Mouse (Mus musculus) midbrain, embryonic 16.5 days (tissue): ENCODE results near the gene Chmp3. TPM values are rescaled to one million over a fixed set of nuclear protein-coding genes. Genes with fewer than 3 reads are reported as not detected.

ENCODE experiments used
- ATAC-seq: fragments of 200-750 bp; cut with Nextera tagmentation; 2 replicates; pipeline ENCODE4 v1.8.0; 2017; ENCODE audit warnings: moderate TSS enrichment
- H3K27ac ChIP-seq: fragments of 300-500 bp; sonication (generic); 2 replicates; pipeline ENCODE4 v1.5.1; 2014; ENCODE audit warnings: mild to moderate bottlenecking, low read length, mixed read lengths
- H3K27me3 ChIP-seq: fragments of 300-500 bp; sonication (generic); 2 replicates; pipeline ENCODE4 v1.6.1; 2014; ENCODE audit warnings: low read depth, low read length, mixed read lengths; ENCODE audit not compliant: control insufficient read depth, insufficient read depth
- H3K36me3 ChIP-seq: fragments of 300-500 bp; sonication (generic); 2 replicates; pipeline ENCODE4 v1.6.1; 2014; ENCODE audit warnings: mild to moderate bottlenecking, low read length, moderate library complexity, mixed read lengths; ENCODE audit not compliant: control insufficient read depth, insufficient read depth
- H3K4me1 ChIP-seq: fragments of 300-500 bp; sonication (generic); 2 replicates; pipeline ENCODE4 v1.6.1; 2014; ENCODE audit warnings: mild to moderate bottlenecking, low read length, mixed read lengths; ENCODE audit not compliant: control insufficient read depth, insufficient read depth
- H3K4me2 ChIP-seq: fragments of 300-500 bp; sonication (generic); 2 replicates; pipeline ENCODE4 v1.6.1; 2014; ENCODE audit warnings: mild to moderate bottlenecking, low read length, mixed read lengths
- H3K4me3 ChIP-seq: fragments of 300-500 bp; sonication (generic); 2 replicates; pipeline ENCODE4 v1.5.1; 2014; ENCODE audit warnings: low read depth, mild to moderate bottlenecking, low read length, moderate library complexity, mixed read lengths
- H3K9ac ChIP-seq: fragments of 300-500 bp; sonication (generic); 2 replicates; pipeline ENCODE4 v1.6.1; 2014; ENCODE audit warnings: low read depth, low read length, mixed read lengths
- H3K9me3 ChIP-seq: fragments of 300-500 bp; sonication (generic); replicated peaks from 2 replicates; pipeline ENCODE4 v1.6.1; 2014; ENCODE audit warnings: mild to moderate bottlenecking, low read length, mixed read lengths; ENCODE audit not compliant: control insufficient read depth, poor library complexity, severe bottlenecking
- WGBS: fragments of 180-500 bp; shearing (Covaris S2); extraction: QIAGEN DNeasy Blood & Tissue Kit; methylation state at CpG from one replicate; pipeline ENCODE4 v1.1.7; 2014; 5-methylcytosine and 5-hydroxymethylcytosine counted together
- polyA plus RNA-seq: library from polyadenylated mRNA; unstranded; fragments of >200 nt; fragmentation: Nextera tagmentation; extraction: Ambion mirVana; gene quantifications from 2 replicates; pipeline ENCODE4 v1.2.1, GENCODE M21; 2015

Chmp3 gene
- polyA plus RNA-seq, 1 experiment from 2014 or later = 57.9 TPM

DNA sequence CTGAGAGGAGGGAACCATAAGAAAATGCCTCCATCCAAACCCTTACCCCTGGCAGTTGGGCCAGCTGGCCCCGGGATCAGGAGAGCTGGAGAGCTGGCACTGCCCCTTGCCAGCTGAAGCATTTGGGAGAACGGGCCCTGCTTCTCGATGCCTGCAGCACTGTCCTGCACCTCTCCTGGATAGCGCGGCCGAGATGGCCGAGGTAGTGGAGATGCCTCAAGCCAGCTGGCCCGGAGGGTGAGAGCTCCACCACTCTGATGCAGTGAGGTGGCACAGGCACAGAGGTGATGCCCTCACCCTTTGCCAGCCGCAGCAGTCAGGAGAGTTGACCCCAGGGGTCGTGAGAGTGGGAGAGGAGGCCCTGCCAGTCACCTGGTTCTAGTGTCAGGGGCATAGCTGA is 16.5 kb upstream of the Chmp3 start:
- 90% methylated on average over 10 of the region's 10 CpGs for WGBS
- H3K36me3 ChIP-seq = no peaks in the 10 kb centered on the region
- no peak overlapping the region for H3K27ac ChIP-seq
- no peak for ATAC-seq
- H3K4me1 ChIP-seq = no peaks in the 10 kb centered on the region
- H3K9me3 ChIP-seq = no peaks in the 10 kb centered on the region; the same call in 1 of the 2 replicates
- H3K4me2 ChIP-seq = no peak overlapping the region
- no peaks in the 10 kb centered on the region for H3K27me3 ChIP-seq
- no peak overlapping the region for H3K9ac ChIP-seq
- no peak overlapping the region for H3K4me3 ChIP-seq

DNA sequence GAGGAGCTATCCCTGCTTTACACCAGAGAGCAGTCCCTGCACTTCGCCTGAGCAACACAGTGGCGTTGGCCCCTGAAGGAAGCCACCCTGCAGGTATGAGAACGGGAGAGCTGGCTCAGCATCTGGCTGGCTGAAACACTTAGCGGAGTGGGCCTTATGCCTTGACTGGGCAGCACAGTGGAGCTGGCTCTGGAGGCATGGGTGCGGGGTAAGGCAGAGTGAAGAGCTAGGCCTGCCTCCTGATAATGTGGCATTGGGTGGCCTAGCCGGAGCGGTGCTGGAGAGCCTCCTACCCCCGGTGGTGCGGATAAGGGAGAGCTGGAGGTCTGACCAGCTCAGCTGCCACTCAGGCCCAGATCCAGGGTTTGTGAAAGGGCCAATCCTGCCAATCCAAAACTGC is 15.8 kb upstream of the Chmp3 start:
- Histone ChIP-seq H3K27ac (no peak overlapping the region), H3K4me3 (no peak overlapping the region), H3K4me2 (no peak overlapping the region), H3K9ac (no peak overlapping the region), H3K27me3 (no peaks in the 10 kb centered on the region), H3K4me1 (no peaks in the 10 kb centered on the region), H3K36me3 (no peaks in the 10 kb centered on the region), H3K9me3 (no peaks in the 10 kb centered on the region; the same call in 1 of the 2 replicates)
- 90% methylated on average over 9 of the region's 9 CpGs for WGBS
- ATAC-seq = no peak

DNA sequence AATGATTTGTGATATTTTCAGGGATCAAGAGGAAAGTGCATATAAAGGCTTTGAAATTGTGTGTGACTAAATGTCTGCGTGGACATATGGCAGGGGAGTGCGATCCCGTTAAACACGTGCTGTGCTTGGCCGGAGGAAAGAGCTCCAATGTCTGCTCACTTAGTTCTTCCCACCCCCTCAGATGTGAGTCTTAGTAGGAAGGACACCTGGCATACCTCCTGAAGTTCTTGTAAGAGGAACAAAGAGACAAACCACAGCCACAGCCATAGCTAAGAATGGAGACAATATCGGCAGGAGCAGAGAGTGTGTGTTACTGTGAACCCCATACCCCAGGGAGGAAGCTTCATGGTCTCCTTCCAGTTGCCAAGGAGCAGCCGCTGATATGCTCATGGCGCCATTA is 13.4 kb upstream of the Chmp3 start:
- WGBS = 84% methylated on average over 8 of the region's 8 CpGs
- Histone ChIP-seq H3K36me3 (no peaks in the 10 kb centered on the region), H3K4me2 (no peak overlapping the region), H3K9me3 (no peaks in the 10 kb centered on the region; the same call in 1 of the 2 replicates), H3K27me3 (no peaks in the 10 kb centered on the region), H3K4me1 (no peaks in the 10 kb centered on the region), H3K9ac (no peak overlapping the region), H3K4me3 (no peak overlapping the region), H3K27ac (no peak overlapping the region)
- no peak for ATAC-seq

DNA sequence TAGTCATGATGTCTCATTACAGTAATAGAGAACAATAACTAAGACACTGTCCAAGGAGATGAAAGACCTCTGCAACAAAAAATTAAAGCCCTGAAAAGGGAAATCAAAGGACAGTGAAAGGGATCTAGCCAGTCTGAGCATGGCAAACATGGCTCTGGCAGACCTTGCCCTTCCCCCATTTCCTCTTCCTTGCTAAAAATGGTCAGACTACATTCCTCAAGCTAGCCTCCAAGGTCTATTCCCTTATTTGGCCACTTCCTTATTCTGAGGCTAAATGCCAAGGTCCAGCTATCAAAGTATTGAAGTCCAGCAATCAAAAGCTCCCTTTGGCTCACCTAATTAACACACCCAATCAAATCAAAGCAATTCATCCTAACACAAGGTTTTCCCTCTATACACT is 6.3 kb upstream of the Chmp3 start:
- Histone ChIP-seq H3K27ac (no peak overlapping the region), H3K4me3 (no peak overlapping the region), H3K36me3 (no peaks in the 10 kb centered on the region), H3K9me3 (no peaks in the 10 kb centered on the region), H3K9ac (no peak overlapping the region), H3K4me2 (no peak overlapping the region), H3K27me3 (no peaks in the 10 kb centered on the region), H3K4me1 (no peaks in the 10 kb centered on the region)
- ATAC-seq = no peak

DNA sequence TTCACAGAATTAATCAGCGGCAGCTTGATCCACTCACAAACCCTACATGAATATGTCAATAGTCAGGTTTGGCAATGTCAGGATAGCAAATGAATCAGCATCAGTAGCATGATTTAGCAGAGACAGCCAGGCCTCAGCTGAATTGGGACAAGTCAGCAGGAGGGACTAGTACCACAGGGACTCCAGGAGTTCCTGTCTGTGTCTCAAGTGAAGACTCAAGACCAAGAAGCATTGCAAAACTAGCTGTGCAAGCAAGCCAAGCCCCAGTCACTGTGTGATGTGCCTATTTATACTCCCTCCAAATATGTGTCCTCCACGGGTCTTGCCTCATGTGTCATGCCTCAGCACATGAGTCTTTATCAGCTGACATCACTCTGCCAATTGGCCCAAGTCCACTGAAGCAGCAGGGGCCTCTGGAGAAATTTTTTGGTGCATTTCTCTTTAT is 11.9 kb downstream of the Chmp3 start:
- Histone ChIP-seq H3K9me3 (no peaks in the 10 kb centered on the region), H3K27ac (no peak overlapping the region), H3K36me3 (no peaks in the 10 kb centered on the region), H3K27me3 (no peaks in the 10 kb centered on the region), H3K4me1 (no peaks in the 10 kb centered on the region), H3K4me3 (no peak overlapping the region), H3K4me2 (no peak overlapping the region), H3K9ac (no peak overlapping the region)
- WGBS = 99% methylated on average over 2 of the region's 2 CpGs
- ATAC-seq = no peak

DNA sequence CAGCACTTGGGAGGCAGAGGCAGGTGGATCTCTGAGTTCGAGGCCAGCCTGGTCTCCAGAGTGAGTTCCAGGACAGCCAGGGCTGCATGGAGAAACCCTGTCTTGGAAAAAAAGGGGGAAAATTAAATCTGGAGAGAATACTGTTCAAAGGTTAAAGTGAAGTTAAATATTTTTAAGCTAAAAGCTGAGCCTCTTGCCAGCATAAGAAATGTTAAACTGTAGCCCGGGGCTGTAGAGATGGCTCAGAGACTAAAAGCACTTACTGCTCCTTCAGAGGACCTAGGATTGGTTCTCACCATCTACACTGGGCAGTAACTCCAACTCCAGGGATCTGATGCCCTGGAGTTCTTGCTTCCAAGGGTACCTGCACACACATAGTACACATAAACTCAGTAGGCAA is 13.2 kb downstream of the Chmp3 start:
- no peak for ATAC-seq

DNA sequence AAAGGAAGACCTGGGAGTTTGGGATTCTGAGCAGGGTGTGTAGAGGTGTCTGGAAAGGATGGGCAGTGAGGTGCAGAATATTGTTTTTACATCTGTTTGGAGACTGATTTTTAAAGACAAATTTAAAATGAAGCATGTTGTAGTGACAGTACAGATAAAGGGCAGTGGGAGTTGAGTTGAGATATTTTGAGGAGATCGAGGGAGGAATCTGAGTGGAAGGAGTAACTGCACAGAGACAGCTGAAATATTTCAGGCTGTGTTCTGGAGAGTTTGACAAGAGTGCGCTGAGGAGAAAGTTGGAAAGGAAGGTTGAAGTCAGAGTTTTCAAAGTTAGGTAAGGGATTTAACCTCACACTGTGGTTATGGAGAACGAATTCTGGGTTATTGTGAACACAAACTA is 25.0 kb downstream of the Chmp3 start:
- 91% methylated on average over 3 of the region's 3 CpGs for WGBS
- H3K27me3 ChIP-seq = no peaks in the 10 kb centered on the region
- no peak overlapping the region for H3K4me2 ChIP-seq
- H3K36me3 ChIP-seq = peaks cover 8% of the 10 kb centered on the region
- no peaks in the 10 kb centered on the region for H3K4me1 ChIP-seq
- H3K9me3 ChIP-seq = no peaks in the 10 kb centered on the region
- no peak overlapping the region for H3K27ac ChIP-seq
- H3K9ac ChIP-seq = no peak overlapping the region
- ATAC-seq = no peak
- no peak overlapping the region for H3K4me3 ChIP-seq

More for the DNA sequence above, 13.2 kb downstream of the Chmp3 start:
- H3K36me3 ChIP-seq = peaks cover 5% of the 10 kb centered on the region; the same call in 1 of the 2 replicates
- H3K4me3 ChIP-seq = no peak overlapping the region
- no peak overlapping the region for H3K9ac ChIP-seq
- H3K4me2 ChIP-seq = no peak overlapping the region
- H3K27me3 ChIP-seq = no peaks in the 10 kb centered on the region
- H3K9me3 ChIP-seq = no peaks in the 10 kb centered on the region
- H3K4me1 ChIP-seq = no peaks in the 10 kb centered on the region
- 92% methylated on average over 2 of the region's 2 CpGs for WGBS
- no peak overlapping the region for H3K27ac ChIP-seq

DNA sequence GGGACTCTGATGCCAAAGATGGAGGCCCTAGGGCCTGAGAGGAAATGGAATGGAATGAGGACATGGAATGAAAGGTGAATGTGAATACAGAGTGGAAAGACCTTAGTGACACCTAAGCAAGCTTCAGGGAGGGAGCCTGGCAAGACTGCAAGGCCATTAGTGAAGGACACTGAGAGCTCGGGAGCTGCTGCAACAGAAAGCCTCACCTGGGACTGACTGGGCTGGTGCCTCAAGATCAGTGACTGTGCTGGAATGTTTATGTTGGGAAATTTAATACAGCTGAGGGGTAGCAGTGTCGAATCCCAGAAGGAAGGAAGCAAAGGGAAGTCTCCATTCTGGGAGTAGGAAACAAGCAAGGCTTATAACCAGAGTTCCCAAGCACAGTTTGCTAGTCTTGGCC is 25.4 kb downstream of the Chmp3 start:
- Histone ChIP-seq H3K4me1 (no peaks in the 10 kb centered on the region), H3K9ac (no peak overlapping the region), H3K27me3 (no peaks in the 10 kb centered on the region), H3K36me3 (peaks cover 10% of the 10 kb centered on the region), H3K4me2 (no peak overlapping the region), H3K9me3 (no peaks in the 10 kb centered on the region), H3K27ac (no peak overlapping the region), H3K4me3 (no peak overlapping the region)
- ATAC-seq = no peak
- 88% methylated on average over 2 of the region's 2 CpGs for WGBS

DNA sequence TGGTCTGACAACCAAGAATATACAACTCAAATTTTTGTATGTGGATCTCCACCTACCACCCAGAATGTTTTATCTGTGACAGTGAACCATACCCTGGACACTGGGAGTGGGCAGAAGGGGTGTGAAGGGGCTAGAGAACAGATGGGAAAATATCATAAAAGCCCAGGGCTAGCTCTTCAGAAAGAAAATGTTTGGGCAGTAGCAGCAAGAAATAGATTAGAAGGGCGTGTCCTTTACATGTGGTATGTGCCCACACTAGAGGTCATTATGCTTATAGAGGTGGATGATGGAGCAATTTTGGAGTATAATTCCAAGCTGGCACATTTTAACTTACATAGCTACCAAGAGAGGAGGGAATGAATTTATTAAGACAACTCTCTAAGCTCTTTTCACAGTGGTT is 31.8 kb downstream of the Chmp3 start:
- 98% methylated on average over 1 of the region's 1 CpGs for whole genome bisulfite sequencing

More for the DNA sequence above, 31.8 kb downstream of the Chmp3 start:
- H3K9ac ChIP-seq = no peak overlapping the region
- H3K4me3 ChIP-seq = no peak overlapping the region
- H3K4me2 ChIP-seq = no peak overlapping the region
- no peaks in the 10 kb centered on the region for H3K9me3 ChIP-seq
- no peak for ATAC-seq
- no peaks in the 10 kb centered on the region for H3K4me1 ChIP-seq
- no peaks in the 10 kb centered on the region for H3K27me3 ChIP-seq
- H3K36me3 ChIP-seq = peaks cover 11% of the 10 kb centered on the region; the same call in 1 of the 2 replicates
- H3K27ac ChIP-seq = no peak overlapping the region
